Mouse (Mus musculus) lung, embryonic 14.5 days (tissue): Measurements from ENCODE around the gene Ldlrad3. TPM values are rescaled to one million over a fixed set of nuclear protein-coding genes. Genes with fewer than 3 reads are reported as not detected.

Source experiments
- ATAC-seq: fragments of 200-750 bp; cut with Nextera tagmentation; 2 replicates; pipeline ENCODE4 v1.8.0; 2017; ENCODE audit warnings: mild to moderate bottlenecking, moderate TSS enrichment, moderate library complexity; ENCODE audit not compliant: insufficient read depth
- DNase-seq: peaks from one replicate; pipeline ENCODE4 v3.0.0-alpha.2; 2015
- H3K27ac ChIP-seq: fragments of 300-500 bp; sonication (generic); 2 replicates; pipeline ENCODE4 v1.5.1; 2014; ENCODE audit warnings: low read depth, mild to moderate bottlenecking, moderate library complexity
- H3K27me3 ChIP-seq: fragments of 300-500 bp; sonication (generic); 2 replicates; pipeline ENCODE4 v1.6.1; 2014; ENCODE audit warnings: low read length, control low read depth; ENCODE audit not compliant: insufficient read depth
- H3K36me3 ChIP-seq: fragments of 300-500 bp; sonication (generic); 2 replicates; pipeline ENCODE4 v1.6.1; 2014; ENCODE audit warnings: control low read depth; ENCODE audit not compliant: insufficient read depth
- H3K4me1 ChIP-seq: fragments of 300-500 bp; sonication (generic); 2 replicates; pipeline ENCODE4 v1.6.1; 2014; ENCODE audit warnings: antibody characterized with exemption, control low read depth; ENCODE audit not compliant: insufficient read depth
- H3K4me2 ChIP-seq: fragments of 300-500 bp; sonication (generic); 2 replicates; pipeline ENCODE4 v1.6.1; 2014; ENCODE audit warnings: mild to moderate bottlenecking
- H3K4me3 ChIP-seq: fragments of 300-500 bp; sonication (generic); 2 replicates; pipeline ENCODE4 v1.5.1; 2014; ENCODE audit warnings: low read depth, low read length
- H3K9ac ChIP-seq: fragments of 300-500 bp; sonication (generic); 2 replicates; pipeline ENCODE4 v1.6.1; 2014
- H3K9me3 ChIP-seq: fragments of 300-500 bp; sonication (generic); 2 replicates; pipeline ENCODE4 v1.6.1; 2016; ENCODE audit warnings: low read depth, low read length, control low read depth
- CTCF ChIP-seq: IDR thresholded peaks from 2 replicates; pipeline ENCODE4 v1.5.1; 2016; ENCODE audit warnings: antibody characterized with exemption, low read depth
- WGBS: fragments of 180-500 bp; shearing (Covaris S2); extraction: QIAGEN DNeasy Blood & Tissue Kit; methylation state at CpG from one replicate; pipeline ENCODE4 v1.1.7; 2014; 5-methylcytosine and 5-hydroxymethylcytosine counted together
- polyA plus RNA-seq: library from polyadenylated mRNA; unstranded; fragments of >200 nt; fragmentation: Nextera tagmentation; extraction: Ambion mirVana; gene quantifications from 2 replicates; pipeline ENCODE4 v1.2.1, GENCODE M21; 2014

Gene Ldlrad3
- polyA plus RNA-seq, 1 experiment from 2014 or later: 60.4 TPM

DNA sequence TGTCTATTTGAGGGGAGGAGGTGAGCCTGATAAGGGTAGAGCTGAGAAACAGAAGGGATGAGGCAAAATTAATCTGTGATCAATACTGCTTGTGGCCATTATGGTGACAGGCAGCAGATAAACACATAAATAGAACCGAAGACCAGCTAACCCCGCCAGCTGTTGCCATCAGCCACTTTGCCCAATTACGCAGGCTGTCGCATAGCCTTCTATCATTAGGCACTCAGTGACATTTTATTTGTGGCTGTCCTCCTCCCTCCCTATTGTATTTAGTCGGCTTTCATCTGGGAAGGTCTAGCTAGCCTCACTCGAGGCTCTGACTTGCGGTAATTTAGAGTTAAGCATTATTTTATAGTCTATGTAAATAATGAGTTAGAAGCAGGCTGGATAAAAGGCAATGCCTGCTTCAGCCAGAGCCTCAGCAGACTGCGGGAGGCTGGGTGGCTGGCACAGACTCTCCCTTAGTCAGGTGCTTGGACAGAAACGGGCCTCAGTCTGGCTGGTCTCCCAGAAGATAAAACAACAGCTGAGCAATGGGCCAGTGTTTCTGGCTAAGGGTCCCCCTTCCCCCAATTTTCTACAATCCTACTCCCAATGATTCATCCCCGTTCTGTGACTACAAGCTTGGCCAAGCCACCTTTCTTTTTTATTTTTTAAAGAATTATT lies 147.8 kb downstream of the Ldlrad3 start:
- Histone ChIP-seq H3K4me1 (peaks cover 13% of the 10 kb centered on the region), H3K36me3 (no peaks in the 10 kb centered on the region), H3K27me3 (no peaks in the 10 kb centered on the region), H3K9ac (no peak overlapping the region), H3K9me3 (no peaks in the 10 kb centered on the region), H3K4me3 (no peak overlapping the region), H3K4me2 (no peak overlapping the region), H3K27ac (no peak overlapping the region)
- peak; percentile 64 for DNase-seq
- no peak for TF ChIP-seq CTCF
- peak; percentile 67 for ATAC-seq
- WGBS: 41% methylated on average over 10 of the region's 10 CpGs

DNA sequence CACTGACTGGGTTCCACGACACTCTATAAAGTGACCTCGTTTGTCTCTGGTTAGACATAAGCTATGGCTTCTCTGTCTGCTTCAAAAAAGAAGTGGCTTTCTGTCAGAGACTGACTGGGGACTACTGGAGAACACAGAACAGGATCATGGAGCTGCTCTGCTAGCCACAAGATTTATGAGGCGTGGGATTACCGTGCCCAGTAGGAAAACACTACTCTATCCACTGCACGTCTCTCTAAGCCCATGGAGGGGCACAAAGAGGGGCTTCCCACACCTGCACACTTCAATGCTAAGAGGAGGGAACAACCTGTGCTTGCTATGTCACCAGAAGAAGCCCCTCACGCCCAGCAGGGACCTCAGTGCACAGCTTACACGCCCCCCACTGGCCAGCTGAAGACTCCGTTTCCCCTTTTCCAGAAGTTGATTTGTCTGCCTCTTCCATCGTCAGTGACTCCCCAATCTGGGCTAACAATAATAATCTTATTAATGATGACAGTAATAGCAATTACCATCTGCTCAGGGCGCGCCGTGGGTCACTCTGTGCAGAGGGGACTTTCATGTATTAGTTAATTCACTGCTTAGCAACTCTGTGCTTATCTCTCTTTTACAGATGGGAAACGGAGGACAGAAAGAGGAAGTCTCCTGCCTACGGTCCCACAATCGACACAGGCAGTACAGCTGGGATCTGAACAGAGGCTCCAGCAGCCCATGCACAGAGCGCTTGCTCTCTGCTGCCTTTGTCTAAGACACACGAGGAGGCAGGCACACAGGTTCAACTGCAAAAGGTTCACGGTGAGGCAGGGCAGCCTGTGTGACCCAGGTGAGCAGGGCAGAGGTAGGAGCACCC lies 149.3 kb downstream of the Ldlrad3 start:
- Histone ChIP-seq H3K27me3 (no peaks in the 10 kb centered on the region), H3K36me3 (no peaks in the 10 kb centered on the region), H3K4me2 (peak overlapping the region; percentile 26; the same call in 1 of the 2 replicates), H3K9ac (no peak overlapping the region), H3K27ac (0 out of 2 replicates have a peak overlapping the region, but pooled peaks have one; percentile 2), H3K9me3 (no peaks in the 10 kb centered on the region), H3K4me1 (peaks cover 13% of the 10 kb centered on the region), H3K4me3 (no peak overlapping the region)
- WGBS: 38% methylated on average over 18 of the region's 18 CpGs
- ATAC-seq: peak; percentile 44; the same call in 1 of the 2 replicates
- 0 out of 2 replicates have a peak, but pooled peaks have one; percentile 28 for TF ChIP-seq CTCF
- peak; percentile 45 for DNase-seq

DNA sequence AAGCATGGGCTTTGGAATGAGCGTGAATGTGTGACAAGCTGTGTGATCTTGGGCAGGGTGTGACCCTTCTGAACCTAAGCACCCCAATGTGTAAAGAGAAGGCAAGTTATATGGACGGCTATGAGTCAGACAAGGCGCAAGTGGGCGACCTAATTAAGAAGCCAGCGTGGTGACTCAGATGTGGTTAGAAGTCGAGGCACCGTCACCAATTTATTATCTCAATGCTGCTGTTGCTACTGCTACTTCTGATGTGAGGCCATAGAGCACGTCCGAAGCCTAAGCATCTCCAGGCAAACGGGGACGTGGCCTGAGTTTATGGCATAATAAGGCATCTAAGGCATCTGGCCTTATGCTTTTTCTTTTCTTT lies 151.7 kb downstream of the Ldlrad3 start:
- H3K4me3 ChIP-seq: no peak overlapping the region
- no peak for ATAC-seq
- no peak for DNase-seq
- H3K4me2 ChIP-seq: no peak overlapping the region
- TF ChIP-seq CTCF: no peak
- H3K9ac ChIP-seq: no peak overlapping the region
- H3K36me3 ChIP-seq: no peaks in the 10 kb centered on the region
- no peaks in the 10 kb centered on the region for H3K9me3 ChIP-seq
- 83% methylated on average over 11 of the region's 11 CpGs for WGBS
- no peaks in the 10 kb centered on the region for H3K27me3 ChIP-seq
- H3K27ac ChIP-seq: no peak overlapping the region
- peaks cover 11% of the 10 kb centered on the region for H3K4me1 ChIP-seq

DNA sequence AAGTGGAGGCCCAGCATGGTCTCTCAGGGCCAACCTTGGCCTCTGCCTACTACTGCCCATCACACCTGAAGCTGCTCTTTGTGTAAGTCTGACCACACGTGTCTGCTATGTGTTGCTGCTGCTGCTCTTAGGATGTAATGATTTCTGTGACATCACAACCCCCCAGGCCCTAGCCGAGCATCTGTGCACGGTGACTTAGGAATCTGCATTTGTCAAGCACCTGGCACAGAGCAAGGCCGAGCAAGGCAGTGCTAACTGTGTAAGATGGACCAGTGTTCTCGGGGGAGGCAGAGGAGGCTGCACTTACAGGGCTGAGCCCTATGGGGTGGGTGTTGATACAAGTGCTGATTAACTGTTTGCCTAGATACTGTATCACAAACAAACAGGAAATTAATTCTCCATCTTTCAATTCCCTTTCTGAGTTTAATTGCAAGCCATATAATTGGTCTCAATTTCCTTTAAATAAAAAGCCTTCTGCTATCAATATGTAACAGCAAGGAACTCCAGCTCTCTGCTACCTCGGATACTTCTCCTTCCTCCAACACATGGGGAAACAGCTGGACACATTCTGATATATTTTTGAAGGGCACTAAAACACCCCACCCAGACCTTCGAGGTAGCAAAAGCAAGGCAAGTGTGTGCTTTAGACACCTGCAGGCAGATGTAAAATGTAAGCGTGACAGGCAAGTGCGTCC lies 152.2 kb downstream of the Ldlrad3 start:
- ATAC-seq (no peak), DNase-seq (no peak)
- no peak overlapping the region for H3K9ac ChIP-seq
- TF ChIP-seq CTCF: no peak
- H3K4me1 ChIP-seq: peaks cover 11% of the 10 kb centered on the region
- no peaks in the 10 kb centered on the region for H3K27me3 ChIP-seq
- no peaks in the 10 kb centered on the region for H3K9me3 ChIP-seq
- H3K4me3 ChIP-seq: no peak overlapping the region
- no peak overlapping the region for H3K27ac ChIP-seq
- H3K4me2 ChIP-seq: no peak overlapping the region
- WGBS: 62% methylated on average over 9 of the region's 9 CpGs
- H3K36me3 ChIP-seq: no peaks in the 10 kb centered on the region

DNA sequence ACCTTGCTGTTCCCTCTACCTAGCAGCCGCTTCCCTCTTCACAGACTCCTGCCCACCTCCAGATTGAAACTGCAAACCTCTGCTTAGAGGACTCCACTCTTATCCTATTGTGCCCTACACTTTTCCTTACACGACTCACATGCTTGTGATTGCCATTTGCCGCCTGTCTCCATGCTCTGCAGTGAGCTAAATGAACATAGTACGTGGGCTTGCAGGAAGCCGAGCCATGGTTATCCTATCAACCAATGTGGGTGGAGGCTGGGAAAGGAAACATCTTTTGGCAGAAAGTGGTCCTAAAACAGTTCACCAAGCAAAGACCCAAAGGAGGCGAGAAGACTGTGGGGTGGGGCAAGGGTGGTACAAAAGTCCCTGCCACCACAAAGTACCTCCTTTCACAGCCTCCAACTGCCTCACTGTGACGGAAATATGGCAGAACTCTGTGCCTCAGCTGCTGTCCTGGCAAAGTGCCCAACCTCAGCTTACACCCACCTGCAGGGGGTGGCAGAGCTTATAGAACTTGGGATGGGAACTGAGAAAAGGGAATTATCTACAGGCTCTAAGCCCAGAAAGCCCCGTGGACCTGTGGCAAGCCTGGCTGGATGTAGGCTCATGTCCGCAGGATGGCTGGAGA lies 153.4 kb downstream of the Ldlrad3 start:
- Histone ChIP-seq H3K27ac (no peak overlapping the region), H3K36me3 (0 out of 2 replicates have a peak, but pooled peaks cover 2% of the 10 kb centered on the region), H3K9ac (no peak overlapping the region), H3K9me3 (no peaks in the 10 kb centered on the region), H3K4me2 (no peak overlapping the region), H3K27me3 (no peaks in the 10 kb centered on the region), H3K4me3 (no peak overlapping the region), H3K4me1 (peaks cover 8% of the 10 kb centered on the region)
- DNase-seq (peak; percentile 52), ATAC-seq (no peak)
- peak; percentile 39 for TF ChIP-seq CTCF
- 74% methylated on average over 9 of the region's 9 CpGs for WGBS

DNA sequence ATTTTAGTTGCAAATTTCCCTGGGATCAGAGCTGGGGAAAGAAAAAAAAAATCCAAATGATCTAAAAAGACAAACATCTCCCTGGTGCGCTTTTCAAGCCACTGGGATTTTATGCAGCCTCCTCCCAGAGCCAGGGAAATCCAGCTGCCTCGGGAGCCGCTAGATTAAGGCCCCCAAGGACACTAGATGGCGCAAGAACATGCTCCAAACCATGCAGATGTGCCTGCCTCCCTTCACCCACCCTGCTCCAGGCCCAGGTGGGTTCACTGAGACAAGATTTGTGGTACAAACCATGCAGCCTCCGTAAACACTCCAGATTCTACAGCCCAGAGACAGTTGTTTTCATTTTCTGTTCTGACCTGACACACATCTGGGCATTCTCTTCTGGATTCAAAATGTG lies 155.5 kb downstream of the Ldlrad3 start:
- Histone ChIP-seq H3K36me3 (0 out of 2 replicates have a peak, but pooled peaks cover 3% of the 10 kb centered on the region), H3K4me2 (no peak overlapping the region), H3K27ac (no peak overlapping the region), H3K4me1 (no peaks in the 10 kb centered on the region), H3K9me3 (no peaks in the 10 kb centered on the region), H3K9ac (no peak overlapping the region), H3K4me3 (no peak overlapping the region), H3K27me3 (no peaks in the 10 kb centered on the region)
- WGBS: 28% methylated on average over 5 of the region's 5 CpGs
- DNase-seq: peak; percentile 84
- ATAC-seq: no peak
- peak; percentile 81 for TF ChIP-seq CTCF
